Mouse (Mus musculus) thymus, adult 2 months (tissue): Measurements from ENCODE around the gene Ap3d1. TPM values are rescaled to one million over a fixed set of nuclear protein-coding genes. Genes with fewer than 3 reads are reported as not detected.

Experiments used
- DNase-seq: peaks from one replicate; pipeline ENCODE4 v3.0.0; 2021
- H3K27ac ChIP-seq: fragments of 200-500 bp; 2 replicates; pipeline ENCODE4 v1.5.1; 2012; ENCODE audit warnings: low read length, control low read depth; ENCODE audit not compliant: control insufficient read depth, insufficient read depth
- H3K27me3 ChIP-seq: fragments of 200-500 bp; 2 replicates; pipeline ENCODE4 v1.6.1; 2012; ENCODE audit warnings: mild to moderate bottlenecking, low read length, moderate library complexity, mixed read lengths; ENCODE audit not compliant: control insufficient read depth, insufficient read depth
- H3K36me3 ChIP-seq: fragments of 200-500 bp; 2 replicates; pipeline ENCODE4 v1.6.1; 2012; ENCODE audit warnings: mild to moderate bottlenecking, low read length, moderate library complexity; ENCODE audit not compliant: control insufficient read depth, insufficient read depth
- H3K4me1 ChIP-seq: fragments of 200-500 bp; replicated peaks from 2 replicates; pipeline ENCODE4 v1.6.1; 2012; ENCODE audit warnings: low read length; ENCODE audit not compliant: control insufficient read depth, insufficient read depth
- H3K4me3 ChIP-seq: fragments of 200-500 bp; 2 replicates; pipeline ENCODE4 v1.5.1; 2012; ENCODE audit warnings: mild to moderate bottlenecking, low read length, control low read depth, moderate library complexity; ENCODE audit not compliant: control insufficient read depth, insufficient read depth
- CTCF ChIP-seq: fragments of 200-500 bp; IDR thresholded peaks from 2 replicates; pipeline ENCODE4 v1.5.1; 2012; ENCODE audit warnings: mild to moderate bottlenecking, control low read depth, low read length, moderate library complexity, borderline replicate concordance; ENCODE audit not compliant: control insufficient read depth, poor library complexity, insufficient read depth; ENCODE audit errors: extremely low read depth
- POLR2A ChIP-seq: fragments of 200-500 bp; IDR thresholded peaks from 2 replicates; pipeline ENCODE4 v1.6.1; 2012; ENCODE audit warnings: mild to moderate bottlenecking, low read length, control low read depth, moderate library complexity; ENCODE audit not compliant: control insufficient read depth, poor library complexity, insufficient read depth; ENCODE audit errors: extremely low read depth
- WGBS: fragments of 180-500 bp; shearing (Covaris S2); methylation state at CpG from one replicate; pipeline ENCODE4 v1.1.7; 2018; 5-methylcytosine and 5-hydroxymethylcytosine counted together
- polyA plus RNA-seq: library from polyadenylated mRNA; depleted of rRNA; stranded (reverse); fragments of >200 nt; gene quantifications from 2 replicates; pipeline ENCODE4 v1.2.3, GENCODE M21; 2012

Gene Ap3d1
- polyA plus RNA-seq, 1 experiment = 195 TPM

DNA sequence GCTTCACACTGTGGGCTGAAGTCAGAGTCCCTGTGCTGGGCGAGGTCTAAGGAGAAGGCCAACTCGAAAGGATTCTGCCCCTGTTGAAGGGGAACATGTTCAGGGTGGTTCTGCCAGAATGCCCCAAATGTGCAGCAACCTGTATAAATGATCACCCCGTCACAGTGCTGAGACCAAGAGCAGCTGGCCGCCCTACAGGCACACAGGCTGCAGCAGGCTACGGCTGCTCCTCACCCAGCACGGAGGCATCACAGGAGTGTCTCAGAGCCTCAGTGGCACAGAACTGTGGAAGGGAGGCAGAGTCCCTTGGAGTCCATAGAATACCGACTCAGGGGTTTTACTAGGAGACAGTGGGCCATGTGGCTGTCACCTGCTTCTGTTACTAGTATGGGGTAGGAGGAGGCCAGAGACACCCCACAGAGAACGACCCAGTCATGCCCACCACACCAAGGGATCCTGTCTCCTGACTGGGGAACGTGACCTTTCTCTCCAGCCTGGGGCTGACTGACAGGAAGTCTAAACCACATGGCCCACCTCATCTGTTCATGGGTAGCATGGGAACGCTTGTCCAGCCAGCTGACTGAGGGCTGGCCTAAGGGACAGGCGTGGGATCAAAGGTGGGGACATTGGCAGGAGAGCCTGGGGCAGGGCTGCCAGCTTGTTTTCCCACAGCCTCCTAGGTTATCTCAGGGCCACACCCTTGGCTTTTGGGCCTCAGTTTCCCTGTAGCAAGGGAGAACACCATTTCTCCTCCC, 70.0 kb downstream of the Ap3d1 start:
- Histone ChIP-seq H3K27me3 (no peaks in the 10 kb centered on the region), H3K36me3 (peaks cover 53% of the 10 kb centered on the region), H3K4me1 (peaks cover 46% of the 10 kb centered on the region), H3K27ac (no peak overlapping the region), H3K4me3 (no peak overlapping the region)
- TF ChIP-seq CTCF (no peak), POLR2A (no peak)
- no peak for DNase-seq
- 63% methylated on average over 11 of the region's 11 CpGs for WGBS

DNA sequence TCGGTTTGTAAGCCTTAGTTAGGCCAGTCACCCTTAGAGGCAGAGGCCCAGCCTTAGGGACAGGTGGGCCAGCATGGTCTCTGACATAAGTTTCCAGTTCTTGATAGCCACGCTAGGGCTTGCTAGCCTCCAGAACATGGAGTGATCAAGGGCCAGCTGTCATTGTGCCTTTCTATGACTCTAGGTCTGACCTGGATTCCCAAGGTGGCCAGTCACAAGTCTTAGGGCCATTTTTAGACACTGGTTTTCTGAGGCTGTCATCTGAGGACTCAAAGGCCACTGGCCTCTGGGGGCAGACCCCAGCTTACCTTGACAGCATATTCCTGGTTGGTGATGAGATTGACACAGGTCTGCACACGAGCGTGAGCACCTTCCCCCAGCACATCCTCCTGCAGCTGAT, 70.8 kb downstream of the Ap3d1 start:
- WGBS = 96% methylated on average over 4 of the region's 4 CpGs
- peaks cover 61% of the 10 kb centered on the region for H3K36me3 ChIP-seq

DNA sequence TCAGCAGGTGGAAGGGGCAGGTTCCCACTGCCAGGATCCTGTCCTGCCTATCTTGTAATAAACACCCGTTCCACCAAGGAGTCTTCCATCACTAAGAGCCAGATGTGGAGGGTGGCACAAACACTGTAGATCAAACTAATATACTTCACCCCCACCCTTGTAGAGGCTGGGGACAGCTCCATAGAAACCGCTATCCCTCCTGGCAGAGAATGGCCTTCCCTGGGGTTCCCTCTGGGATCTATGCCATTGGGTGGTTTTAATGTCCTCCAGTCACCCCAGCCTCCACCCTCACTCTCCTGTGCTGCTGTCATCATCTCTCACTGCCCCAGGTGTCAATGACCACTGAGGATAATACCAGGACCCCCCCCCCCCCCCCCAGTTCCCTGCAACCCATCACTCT, 71.5 kb downstream of the Ap3d1 start:
- no peaks in the 10 kb centered on the region for H3K27me3 ChIP-seq
- H3K4me1 ChIP-seq = peaks cover 51% of the 10 kb centered on the region
- H3K36me3 ChIP-seq = peaks cover 69% of the 10 kb centered on the region
- TF ChIP-seq CTCF (no peak), POLR2A (no peak)
- DNase-seq = no peak
- no peak overlapping the region for H3K4me3 ChIP-seq
- 96% methylated on average over 2 of the region's 2 CpGs for WGBS
- no peak overlapping the region for H3K27ac ChIP-seq

More for the DNA sequence above, 70.8 kb downstream of the Ap3d1 start:
- DNase-seq = no peak
- Histone ChIP-seq H3K27me3 (no peaks in the 10 kb centered on the region), H3K4me3 (no peak overlapping the region), H3K4me1 (peaks cover 44% of the 10 kb centered on the region), H3K27ac (no peak overlapping the region)
- TF ChIP-seq POLR2A (no peak), CTCF (no peak)

DNA sequence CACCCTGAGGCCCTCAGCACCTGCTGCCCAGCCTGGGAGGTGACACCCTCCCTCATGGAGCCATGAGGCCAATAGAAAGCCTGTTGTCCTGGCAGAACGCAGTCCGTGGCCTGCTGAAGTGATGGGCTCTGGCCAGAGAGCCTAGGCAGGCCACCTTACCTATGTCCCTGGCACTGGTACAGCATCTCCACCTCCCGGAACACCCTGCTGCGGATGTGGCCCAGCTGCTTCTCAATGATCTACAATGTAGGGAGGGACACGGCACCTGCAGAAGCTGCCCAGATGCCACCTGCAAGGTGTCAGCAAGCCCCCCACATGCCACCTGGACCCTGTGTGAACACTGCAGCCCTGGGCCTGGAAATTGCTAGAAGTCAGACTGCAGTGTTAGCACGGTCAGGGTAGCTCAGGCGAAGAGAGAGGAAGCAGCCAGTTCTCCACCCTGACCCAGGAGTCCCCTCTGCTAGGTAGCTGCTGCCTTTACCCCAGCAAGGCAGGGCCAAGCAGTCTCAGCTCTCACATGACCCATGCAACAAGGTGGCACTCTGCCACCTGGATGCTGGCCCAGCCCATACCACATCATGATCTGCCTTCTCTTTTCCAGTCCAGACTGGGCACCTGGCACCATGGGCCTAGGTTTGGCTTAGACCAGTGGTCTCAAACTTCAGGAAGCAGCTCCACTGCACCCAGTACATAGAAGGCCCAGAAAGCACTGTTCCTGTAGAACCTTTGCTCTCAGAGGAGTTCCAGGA, 72.2 kb downstream of the Ap3d1 start:
- 89% methylated on average over 7 of the region's 7 CpGs for WGBS
- Histone ChIP-seq H3K4me1 (peaks cover 56% of the 10 kb centered on the region), H3K27ac (no peak overlapping the region), H3K36me3 (peaks cover 71% of the 10 kb centered on the region), H3K4me3 (no peak overlapping the region), H3K27me3 (no peaks in the 10 kb centered on the region)
- DNase-seq = no peak
- TF ChIP-seq CTCF (no peak), POLR2A (no peak)

DNA sequence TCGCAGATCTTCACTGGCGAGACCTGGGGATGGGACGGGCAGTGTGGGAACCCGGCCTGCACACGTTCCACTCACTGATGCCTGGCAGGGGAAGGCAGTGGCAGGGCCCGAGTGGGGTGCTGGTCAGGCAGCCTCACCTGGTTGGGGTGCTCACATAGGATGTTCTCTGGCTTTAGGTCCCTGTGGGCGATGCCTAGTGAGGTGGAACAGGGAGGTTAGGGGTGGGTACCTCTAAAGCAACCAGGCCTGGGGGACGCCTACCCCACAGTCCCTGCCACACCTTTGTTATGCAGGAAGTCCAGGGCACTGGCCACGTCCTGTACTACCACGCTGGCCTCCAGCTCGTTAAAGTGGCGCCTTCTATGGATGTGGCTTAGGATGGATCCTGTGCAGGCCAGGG, 73.0 kb downstream of the Ap3d1 start:
- peaks cover 71% of the 10 kb centered on the region for H3K36me3 ChIP-seq
- no peak overlapping the region for H3K4me3 ChIP-seq
- 94% methylated on average over 12 of the region's 12 CpGs for WGBS
- no peak overlapping the region for H3K27ac ChIP-seq
- no peak for DNase-seq
- peaks cover 55% of the 10 kb centered on the region for H3K4me1 ChIP-seq
- no peaks in the 10 kb centered on the region for H3K27me3 ChIP-seq
- TF ChIP-seq CTCF (no peak), POLR2A (no peak)

DNA sequence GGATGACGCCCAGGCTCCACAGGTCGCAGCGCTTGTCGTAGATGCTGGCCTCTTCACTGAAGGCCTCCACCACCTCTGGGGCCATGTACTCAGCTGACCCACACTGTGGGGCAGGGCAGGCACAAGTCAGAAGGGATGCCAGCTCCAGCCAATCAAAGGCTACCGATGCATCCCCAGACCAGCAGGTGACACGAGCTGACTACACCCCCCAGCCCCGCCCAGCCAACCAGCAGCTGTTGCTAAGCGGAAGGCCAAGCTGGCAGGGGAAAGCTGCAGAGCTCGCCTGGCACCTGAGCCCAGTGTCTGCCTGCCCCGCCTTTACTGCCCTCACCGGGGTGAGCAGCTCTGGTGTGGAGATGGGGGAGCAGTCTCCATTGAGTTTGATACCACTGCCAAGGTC, 73.5 kb downstream of the Ap3d1 start:
- Histone ChIP-seq H3K4me3 (no peak overlapping the region), H3K27ac (no peak overlapping the region), H3K4me1 (peaks cover 55% of the 10 kb centered on the region), H3K36me3 (peaks cover 71% of the 10 kb centered on the region), H3K27me3 (no peaks in the 10 kb centered on the region)
- DNase-seq = no peak
- TF ChIP-seq CTCF = no peak
- no peak for TF ChIP-seq POLR2A
- 83% methylated on average over 11 of the region's 11 CpGs for WGBS
